Mouse (Mus musculus) midbrain, postnatal 0 days (tissue): ENCODE data around the gene Tgfbr3. TPM values are rescaled to one million over a fixed set of nuclear protein-coding genes. Genes with fewer than 3 reads are reported as not detected.

Experiments
- ATAC-seq: fragments of 200-750 bp; cut with Nextera tagmentation; 2 replicates; pipeline ENCODE4 v1.8.0; 2017; ENCODE audit warnings: moderate number of reproducible peaks, mild to moderate bottlenecking, moderate TSS enrichment, moderate library complexity; ENCODE audit not compliant: low FRiP score
- DNase-seq: peaks from one replicate; pipeline ENCODE4 v3.0.0-alpha.2; 2015; ENCODE audit warnings: low spot score
- H3K27ac ChIP-seq: fragments of 300-500 bp; sonication (generic); 2 replicates; pipeline ENCODE4 v1.5.1; 2014; ENCODE audit warnings: low read depth, mild to moderate bottlenecking, low read length, mixed read lengths
- H3K27me3 ChIP-seq: fragments of 300-500 bp; sonication (generic); 2 replicates; pipeline ENCODE4 v1.6.1; 2014; ENCODE audit warnings: low read length, control low read depth, mixed read lengths; ENCODE audit not compliant: insufficient read depth
- H3K36me3 ChIP-seq: fragments of 300-500 bp; sonication (generic); 2 replicates; pipeline ENCODE4 v1.6.1; 2014; ENCODE audit warnings: low read length, control low read depth, mixed read lengths; ENCODE audit not compliant: insufficient read depth
- H3K4me1 ChIP-seq: fragments of 300-500 bp; sonication (generic); 2 replicates; pipeline ENCODE4 v1.6.1; 2014; ENCODE audit warnings: mild to moderate bottlenecking, control low read depth, antibody characterized with exemption, low read length, mixed read lengths; ENCODE audit not compliant: insufficient read depth
- H3K4me2 ChIP-seq: fragments of 300-500 bp; sonication (generic); 2 replicates; pipeline ENCODE4 v1.6.1; 2014; ENCODE audit warnings: low read depth, mild to moderate bottlenecking, low read length, mixed read lengths; ENCODE audit not compliant: poor library complexity, severe bottlenecking
- H3K4me3 ChIP-seq: fragments of 300-500 bp; sonication (generic); 2 replicates; pipeline ENCODE4 v1.5.1; 2014; ENCODE audit warnings: low read depth, mild to moderate bottlenecking, low read length, moderate library complexity
- H3K9ac ChIP-seq: fragments of 300-500 bp; sonication (generic); replicated peaks from 2 replicates; pipeline ENCODE4 v1.6.1; 2014; ENCODE audit warnings: mild to moderate bottlenecking, low read length, moderate library complexity, mixed read lengths; ENCODE audit not compliant: poor library complexity, severe bottlenecking
- H3K9me3 ChIP-seq: fragments of 300-500 bp; sonication (generic); 2 replicates; pipeline ENCODE4 v1.6.1; 2016; ENCODE audit warnings: low read length, control low read depth
- CTCF ChIP-seq: IDR thresholded peaks from 2 replicates; pipeline ENCODE4 v1.5.1; 2016; ENCODE audit warnings: antibody characterized with exemption, mild to moderate bottlenecking
- WGBS: fragments of 180-500 bp; shearing (Covaris S2); extraction: QIAGEN DNeasy Blood & Tissue Kit; methylation state at CpG from one replicate; pipeline ENCODE4 v1.1.7; 2014; 5-methylcytosine and 5-hydroxymethylcytosine counted together
- polyA plus RNA-seq: library from polyadenylated mRNA; unstranded; fragments of >200 nt; fragmentation: Nextera tagmentation; extraction: Ambion mirVana; gene quantifications from 2 replicates; pipeline ENCODE4 v1.2.1, GENCODE M21; 2015
- total RNA-seq: library from RNA; depleted of rRNA; stranded (reverse); fragments of >200 nt; gene quantifications from 2 replicates; pipeline ENCODE4 v1.2.3, GENCODE M21; 2014

Tgfbr3 gene
- total and polyA plus RNA-seq, 2 experiments from 2014 or later = 4.0 to 13.8 TPM

GRCm38 (mm10) chr5:107097314-107097713 is 192.1 kb downstream of the Tgfbr3 start:
- 92% methylated on average over 7 of the region's 7 CpGs for WGBS
- Histone ChIP-seq H3K9me3 (no peaks in the 10 kb centered on the region), H3K9ac (no peak overlapping the region), H3K27ac (no peak overlapping the region), H3K36me3 (no peaks in the 10 kb centered on the region), H3K27me3 (no peaks in the 10 kb centered on the region), H3K4me2 (no peak overlapping the region), H3K4me3 (no peak overlapping the region), H3K4me1 (no peaks in the 10 kb centered on the region)
- no peak for TF ChIP-seq CTCF
- ATAC-seq (no peak), DNase-seq (no peak)

- no peaks in the 10 kb centered on the region for H3K27me3 ChIP-seq
- H3K4me2 ChIP-seq = no peak overlapping the region
- H3K4me3 ChIP-seq = no peak overlapping the region
- H3K27ac ChIP-seq = no peak overlapping the region
- no peaks in the 10 kb centered on the region for H3K9me3 ChIP-seq
- no peaks in the 10 kb centered on the region for H3K4me1 ChIP-seq
- 45% methylated on average over 5 of the region's 5 CpGs for WGBS
- DNase-seq (no peak), ATAC-seq (no peak)
- no peak overlapping the region for H3K9ac ChIP-seq
- H3K36me3 ChIP-seq = no peaks in the 10 kb centered on the region
- TF ChIP-seq CTCF = no peak
Observed at GRCm38 (mm10) chr5:107094233-107094632, 195.2 kb downstream of the Tgfbr3 start.

- ATAC-seq (no peak), DNase-seq (no peak)
- no peaks in the 10 kb centered on the region for H3K9me3 ChIP-seq
- no peak overlapping the region for H3K9ac ChIP-seq
- H3K4me3 ChIP-seq = no peak overlapping the region
- no peak overlapping the region for H3K4me2 ChIP-seq
- 89% methylated on average over 3 of the region's 3 CpGs for WGBS
- TF ChIP-seq CTCF = no peak
- no peaks in the 10 kb centered on the region for H3K27me3 ChIP-seq
- H3K27ac ChIP-seq = no peak overlapping the region
- no peaks in the 10 kb centered on the region for H3K4me1 ChIP-seq
- H3K36me3 ChIP-seq = no peaks in the 10 kb centered on the region
Observed at GRCm38 (mm10) chr5:107093253-107093652, 196.2 kb downstream of the Tgfbr3 start.

- H3K27ac ChIP-seq = no peak overlapping the region
- no peak overlapping the region for H3K9ac ChIP-seq
- no peak overlapping the region for H3K4me2 ChIP-seq
- TF ChIP-seq CTCF = no peak
- no peaks in the 10 kb centered on the region for H3K27me3 ChIP-seq
- no peak for ATAC-seq
- H3K4me1 ChIP-seq = 0 out of 2 replicates have a peak, but pooled peaks cover 2% of the 10 kb centered on the region
- H3K36me3 ChIP-seq = no peaks in the 10 kb centered on the region
- DNase-seq = no peak
- 81% methylated on average over 8 of the region's 8 CpGs for WGBS
- H3K4me3 ChIP-seq = no peak overlapping the region
- no peaks in the 10 kb centered on the region for H3K9me3 ChIP-seq
Observed at GRCm38 (mm10) chr5:107092137-107092536, 197.3 kb downstream of the Tgfbr3 start.

- DNase-seq (no peak), ATAC-seq (no peak)
- Histone ChIP-seq H3K4me3 (no peak overlapping the region), H3K9ac (no peak overlapping the region), H3K4me2 (no peak overlapping the region), H3K4me1 (0 out of 2 replicates have a peak, but pooled peaks cover 2% of the 10 kb centered on the region), H3K36me3 (no peaks in the 10 kb centered on the region), H3K9me3 (no peaks in the 10 kb centered on the region), H3K27me3 (no peaks in the 10 kb centered on the region), H3K27ac (no peak overlapping the region)
- TF ChIP-seq CTCF = no peak
- WGBS = 47% methylated on average over 5 of the region's 5 CpGs
Observed at GRCm38 (mm10) chr5:107089966-107090365, 199.5 kb downstream of the Tgfbr3 start.

- H3K4me2 ChIP-seq = no peak overlapping the region
- peak; percentile 74 for DNase-seq
- H3K9me3 ChIP-seq = no peaks in the 10 kb centered on the region
- H3K4me1 ChIP-seq = 0 out of 2 replicates have a peak, but pooled peaks cover 2% of the 10 kb centered on the region
- no peak overlapping the region for H3K27ac ChIP-seq
- no peaks in the 10 kb centered on the region for H3K36me3 ChIP-seq
- H3K9ac ChIP-seq = no peak overlapping the region
- no peak for TF ChIP-seq CTCF
- 16% methylated on average over 12 of the region's 12 CpGs for WGBS
- H3K27me3 ChIP-seq = no peaks in the 10 kb centered on the region
- 0 out of 2 replicates have a peak, but pooled peaks have one; percentile 34 for ATAC-seq
- no peak overlapping the region for H3K4me3 ChIP-seq
Observed at GRCm38 (mm10) chr5:107087829-107088808, 201.3 kb downstream of the Tgfbr3 start.
